Mouse (Mus musculus) WW6 (cell line): ENCODE measurements around the gene Clip3.

Experiments
- DNase-seq: peaks from one replicate; pipeline ENCODE4 v3.0.0-alpha.2; 2013; ENCODE audit warnings: low read depth, low spot score

Clip3 gene

GRCm38 (mm10) chr7:30295103-30295502 lies 3.6 kb downstream of the Clip3 start:
- DNase-seq: no peak

GRCm38 (mm10) chr7:30296816-30297215 lies 5.3 kb downstream of the Clip3 start:
- DNase-seq: no peak

- no peak for DNase-seq
These were observed 5.7 kb downstream of the Clip3 start for GRCm38 (mm10) chr7:30297266-30297665.

- DNase-seq: no peak
These were observed 9.4 kb downstream of the Clip3 start for GRCm38 (mm10) chr7:30300914-30301313.

- DNase-seq: no peak
These were observed 14.7 kb downstream of the Clip3 start for GRCm38 (mm10) chr7:30306083-30306779.

GRCm38 (mm10) chr7:30308076-30309005 lies 16.8 kb downstream of the Clip3 start, which contains the start of gene Alkbh6:
Gene Alkbh6, plus strand, starts transcription at chr7:30308717.
- peak; percentile 79 for DNase-seq

GRCm38 (mm10) chr7:30309395-30310129 lies 18.0 kb downstream of the Clip3 start:
- DNase-seq: no peak

GRCm38 (mm10) chr7:30310136-30310535 lies 18.6 kb downstream of the Clip3 start:
- no peak for DNase-seq

GRCm38 (mm10) chr7:30313666-30314320 lies 22.3 kb downstream of the Clip3 start:
- no peak for DNase-seq

GRCm38 (mm10) chr7:30314721-30315155 lies 23.2 kb downstream of the Clip3 start, which contains the start of gene Syne4:
Gene Syne4, plus strand, starts transcription at chr7:30314807.
- no peak for DNase-seq

- DNase-seq: no peak
These were observed 24.3 kb downstream of the Clip3 start for GRCm38 (mm10) chr7:30315559-30316529.

GRCm38 (mm10) chr7:30318142-30318541 lies 26.6 kb downstream of the Clip3 start:
- DNase-seq: no peak

- DNase-seq: no peak
These were observed 29.4 kb downstream of the Clip3 start for GRCm38 (mm10) chr7:30320946-30321345.

- DNase-seq: no peak
These were observed 30.2 kb downstream of the Clip3 start, which contains the start of gene E130208F15Rik for GRCm38 (mm10) chr7:30321539-30322284. Gene E130208F15Rik, plus strand, starts transcription at chr7:30321740.

- DNase-seq: peak; percentile 83
These were observed 30.7 kb downstream of the Clip3 start for GRCm38 (mm10) chr7:30322285-30322667.

- DNase-seq: no peak
These were observed 31.3 kb downstream of the Clip3 start for GRCm38 (mm10) chr7:30322865-30323264.

GRCm38 (mm10) chr7:30323795-30324194 lies 32.3 kb downstream of the Clip3 start, which contains the start of gene Sdhaf1:
Gene Sdhaf1, minus strand, starts transcription at chr7:30323895.
- DNase-seq: no peak

GRCm38 (mm10) chr7:30324300-30324944 lies 32.9 kb downstream of the Clip3 start:
- no peak for DNase-seq

GRCm38 (mm10) chr7:30325364-30325763 lies 33.8 kb downstream of the Clip3 start:
- no peak for DNase-seq
